Mouse (Mus musculus) megakaryocyte, embryonic 14.5 days (primary cell): ENCODE results near the gene Fsip1.

Experiments used
- FLI1 ChIP-seq: IDR thresholded peaks from 2 replicates; pipeline ENCODE4 v1.6.1; 2012; ENCODE audit warnings: low read length, inconsistent platforms, mixed read lengths
- GATA1 ChIP-seq: IDR thresholded peaks from 3 replicates; pipeline ENCODE4 v1.6.1; 2012; ENCODE audit warnings: mixed read lengths, low read length, inconsistent platforms, borderline replicate concordance

DNA sequence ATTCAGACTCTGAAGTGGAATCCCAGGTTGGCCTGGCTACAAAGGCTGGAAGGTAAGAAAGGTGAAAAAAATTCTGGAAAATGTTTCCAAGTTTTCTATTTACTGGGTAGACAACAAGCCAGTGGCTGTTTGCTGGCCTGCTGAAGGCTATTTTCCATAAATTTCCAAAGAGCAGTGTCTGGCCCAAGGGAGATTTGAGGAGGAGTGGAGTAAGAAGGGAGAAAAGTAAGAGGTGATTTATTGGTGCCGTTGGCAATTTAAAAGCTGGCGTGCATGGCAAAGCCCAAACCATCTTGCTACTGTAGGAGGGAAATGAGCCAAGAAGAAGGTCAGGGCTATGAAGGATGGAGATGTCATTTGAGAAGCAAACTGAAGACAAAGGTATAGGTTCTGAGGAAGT lies 171.1 kb downstream of the Fsip1 start:
- TF ChIP-seq GATA1, result no peak
- TF ChIP-seq FLI1, result no peak
